Mouse (Mus musculus) MN1 (cell line): Measurements from ENCODE around the gene 1110059E24Rik.

Source experiments
- DNase-seq: peaks from one replicate; pipeline ENCODE4 v3.0.0-alpha.2; 2016; ENCODE audit warnings: low spot score

1110059E24Rik gene

GRCm38 (mm10) chr19:21571986-21572385 lies 80.8 kb downstream of the 1110059E24Rik start:
- no peak for DNase-seq

GRCm38 (mm10) chr19:21571223-21571980 lies 81.4 kb downstream of the 1110059E24Rik start:
- DNase-seq: peak; percentile 68

- DNase-seq: no peak
Observed at GRCm38 (mm10) chr19:21570778-21571177, 82.0 kb downstream of the 1110059E24Rik start.

GRCm38 (mm10) chr19:21568528-21569185 lies 84.1 kb downstream of the 1110059E24Rik start:
- no peak for DNase-seq

- DNase-seq: no peak
Observed at GRCm38 (mm10) chr19:21567933-21568332, 84.8 kb downstream of the 1110059E24Rik start.

- no peak for DNase-seq
Observed at GRCm38 (mm10) chr19:21566484-21566883, 86.3 kb downstream of the 1110059E24Rik start.

GRCm38 (mm10) chr19:21564461-21564797 lies 88.3 kb downstream of the 1110059E24Rik start:
- DNase-seq: no peak

- DNase-seq: peak; percentile 66
Observed at GRCm38 (mm10) chr19:21563789-21564460, 88.9 kb downstream of the 1110059E24Rik start.

GRCm38 (mm10) chr19:21562996-21563395 lies 89.8 kb downstream of the 1110059E24Rik start:
- DNase-seq: no peak

GRCm38 (mm10) chr19:21552801-21553200 lies 100.0 kb downstream of the 1110059E24Rik start:
- DNase-seq: no peak

GRCm38 (mm10) chr19:21551921-21552536 lies 100.7 kb downstream of the 1110059E24Rik start:
- DNase-seq: no peak

GRCm38 (mm10) chr19:21549713-21550112 lies 103.1 kb downstream of the 1110059E24Rik start:
- DNase-seq: no peak

- no peak for DNase-seq
Observed at GRCm38 (mm10) chr19:21548947-21549346, 103.8 kb downstream of the 1110059E24Rik start.

GRCm38 (mm10) chr19:21537125-21537524 lies 115.7 kb downstream of the 1110059E24Rik start:
- no peak for DNase-seq
